Mouse (Mus musculus) WW6 (cell line): ENCODE measurements around the gene Ss18l1.

ENCODE experiments used
- DNase-seq: peaks from one replicate; pipeline ENCODE4 v3.0.0-alpha.2; 2013; ENCODE audit warnings: low read depth, low spot score

Gene Ss18l1

DNA sequence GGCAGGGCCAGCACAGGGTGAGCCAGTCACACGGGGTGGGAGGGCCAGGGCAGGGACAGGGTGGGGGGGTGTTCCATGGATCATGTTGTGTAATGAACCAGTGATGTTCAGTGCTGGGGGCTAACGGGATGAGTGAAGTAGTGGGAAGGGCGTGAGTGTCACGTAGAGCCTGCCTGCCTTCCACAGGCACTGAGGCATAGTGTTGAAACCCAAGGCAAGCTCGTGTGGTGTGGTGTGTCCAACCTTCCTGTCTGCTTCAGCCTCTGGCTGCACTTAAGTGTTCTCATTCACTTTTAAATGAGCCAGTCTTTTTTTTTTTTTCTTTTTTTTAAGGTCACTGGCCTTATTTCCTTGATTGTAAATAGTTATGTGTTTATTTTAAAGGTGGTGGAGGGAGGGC, 7.6 kb upstream of the Ss18l1 start:
- DNase-seq: no peak

DNA sequence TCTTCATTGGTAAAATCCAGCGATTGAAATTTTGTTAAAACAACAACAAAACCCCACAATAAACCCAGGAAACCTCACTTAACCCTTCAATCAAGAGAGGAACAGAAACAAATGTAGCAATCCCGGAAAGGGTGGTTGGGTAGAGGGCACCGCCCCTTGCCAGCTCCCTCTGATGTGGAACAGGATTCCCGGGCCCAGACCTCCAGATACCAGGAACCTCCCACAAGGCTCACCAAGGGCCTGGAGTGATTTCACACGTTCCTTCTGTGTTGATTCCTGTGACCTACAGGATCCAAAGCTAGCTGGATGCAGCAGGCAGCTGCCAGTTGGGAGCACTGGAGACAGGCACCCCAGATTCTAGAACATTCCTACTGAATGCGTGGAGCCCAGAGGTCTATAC, 1.9 kb upstream of the Ss18l1 start:
- DNase-seq: no peak

GRCm38 (mm10) chr2:180041577-180042255, 593 bp upstream of the Ss18l1 start:
- DNase-seq: no peak

- DNase-seq: no peak
Observed at GRCm38 (mm10) chr2:180042858-180043515, 678 bp downstream of the Ss18l1 start.

- no peak for DNase-seq
Observed at GRCm38 (mm10) chr2:180045283-180045682, 3.0 kb downstream of the Ss18l1 start.

DNA sequence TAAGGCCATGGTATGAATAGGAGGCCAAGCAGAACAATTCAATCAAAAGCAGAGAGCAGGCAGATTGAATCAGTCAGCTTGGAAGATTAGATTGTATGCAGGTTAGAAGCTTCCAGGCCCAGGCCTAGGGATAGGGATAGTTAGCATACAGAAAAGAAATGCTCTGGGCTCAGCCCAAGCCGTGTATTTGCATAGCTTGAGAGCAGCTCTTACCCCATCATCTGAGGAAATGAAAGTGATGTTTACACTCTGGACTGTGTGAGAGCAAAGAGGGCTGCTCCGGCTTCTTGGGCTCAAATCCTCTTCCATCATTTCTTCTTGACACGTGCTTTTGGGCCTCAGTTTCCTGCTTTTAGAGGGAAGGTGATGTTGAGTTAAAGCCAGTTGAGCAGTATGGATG, 5.3 kb downstream of the Ss18l1 start:
- no peak for DNase-seq

- DNase-seq: no peak
Observed at GRCm38 (mm10) chr2:180047980-180048635, 5.8 kb downstream of the Ss18l1 start.

DNA sequence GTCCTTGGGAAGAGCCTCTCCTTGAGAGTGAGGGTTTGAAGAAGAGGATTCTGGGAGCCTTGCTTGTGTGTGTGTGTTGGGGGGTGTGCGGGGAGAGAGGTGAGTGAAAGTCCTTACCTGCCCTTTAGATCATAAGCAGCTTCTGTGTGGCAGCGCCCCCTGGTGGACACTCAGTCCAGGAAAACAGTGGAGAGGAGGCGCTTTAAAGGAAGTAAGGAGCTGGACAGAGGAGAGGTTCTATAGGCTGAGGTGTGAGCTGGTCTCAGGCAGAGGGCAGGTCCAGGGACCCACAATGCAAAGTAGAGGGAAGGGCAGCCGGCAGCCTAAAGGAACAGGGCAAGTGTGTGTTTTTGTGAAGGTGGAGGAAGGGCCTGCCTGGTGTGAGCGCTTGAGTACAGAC, 8.7 kb downstream of the Ss18l1 start:
- DNase-seq: no peak

DNA sequence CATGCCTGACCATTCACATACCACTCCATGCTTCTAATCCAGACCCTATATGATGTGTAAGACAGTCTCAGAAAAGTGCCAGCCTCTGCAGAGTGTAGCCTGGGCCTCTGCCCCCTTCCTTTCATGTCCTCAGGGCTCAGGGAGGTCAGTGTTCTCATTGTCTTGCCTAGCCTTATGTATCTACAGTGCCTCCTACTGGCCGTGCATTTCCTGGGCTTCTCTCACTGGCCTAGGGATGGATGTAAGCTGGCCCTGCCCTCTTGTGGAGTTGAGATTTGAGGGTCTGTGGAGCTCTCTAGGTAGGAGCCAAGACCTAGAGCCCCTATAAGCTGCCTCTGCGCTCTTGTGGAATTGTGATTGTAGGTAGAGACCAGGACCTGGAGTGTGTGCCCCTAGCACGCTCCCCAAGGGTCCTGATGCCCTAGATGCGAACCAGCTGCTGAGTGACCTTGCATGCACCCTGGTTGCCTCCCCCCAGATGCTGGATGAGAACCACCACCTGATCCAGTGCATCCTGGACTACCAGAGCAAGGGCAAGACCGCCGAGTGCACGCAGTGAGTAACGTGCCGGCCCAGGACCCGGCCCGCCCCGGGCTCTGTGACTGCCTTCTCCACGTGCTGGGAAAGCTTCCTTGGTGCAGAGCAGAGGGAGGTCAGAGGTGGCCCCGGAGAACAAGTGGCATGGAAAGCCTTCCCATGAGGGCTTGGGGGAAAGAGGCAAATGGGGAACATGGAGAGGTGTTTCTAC, 9.9 kb downstream of the Ss18l1 start:
- no peak for DNase-seq

DNA sequence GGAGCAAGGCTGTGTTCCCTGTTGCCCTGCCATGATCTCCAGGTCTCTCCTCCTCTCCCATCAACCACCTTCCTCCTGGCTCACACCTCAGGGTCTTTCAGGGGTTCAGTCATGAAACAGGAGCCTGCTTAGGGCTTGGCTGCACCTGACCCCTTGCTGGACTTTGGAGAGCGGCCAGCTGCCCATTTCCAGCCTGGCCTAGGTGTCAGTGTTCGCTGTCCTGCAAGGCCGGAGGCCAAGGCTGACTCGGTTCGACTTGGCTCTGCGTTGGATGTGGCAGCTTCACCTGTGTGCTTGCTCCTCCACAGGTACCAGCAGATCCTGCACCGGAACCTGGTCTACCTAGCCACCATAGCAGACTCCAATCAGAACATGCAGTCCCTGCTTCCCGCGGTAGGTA, 10.7 kb downstream of the Ss18l1 start:
- DNase-seq: no peak

GRCm38 (mm10) chr2:180063338-180064131, 21.2 kb downstream of the Ss18l1 start:
- no peak for DNase-seq

GRCm38 (mm10) chr2:180069770-180070480, 27.6 kb downstream of the Ss18l1 start:
- DNase-seq: no peak

DNA sequence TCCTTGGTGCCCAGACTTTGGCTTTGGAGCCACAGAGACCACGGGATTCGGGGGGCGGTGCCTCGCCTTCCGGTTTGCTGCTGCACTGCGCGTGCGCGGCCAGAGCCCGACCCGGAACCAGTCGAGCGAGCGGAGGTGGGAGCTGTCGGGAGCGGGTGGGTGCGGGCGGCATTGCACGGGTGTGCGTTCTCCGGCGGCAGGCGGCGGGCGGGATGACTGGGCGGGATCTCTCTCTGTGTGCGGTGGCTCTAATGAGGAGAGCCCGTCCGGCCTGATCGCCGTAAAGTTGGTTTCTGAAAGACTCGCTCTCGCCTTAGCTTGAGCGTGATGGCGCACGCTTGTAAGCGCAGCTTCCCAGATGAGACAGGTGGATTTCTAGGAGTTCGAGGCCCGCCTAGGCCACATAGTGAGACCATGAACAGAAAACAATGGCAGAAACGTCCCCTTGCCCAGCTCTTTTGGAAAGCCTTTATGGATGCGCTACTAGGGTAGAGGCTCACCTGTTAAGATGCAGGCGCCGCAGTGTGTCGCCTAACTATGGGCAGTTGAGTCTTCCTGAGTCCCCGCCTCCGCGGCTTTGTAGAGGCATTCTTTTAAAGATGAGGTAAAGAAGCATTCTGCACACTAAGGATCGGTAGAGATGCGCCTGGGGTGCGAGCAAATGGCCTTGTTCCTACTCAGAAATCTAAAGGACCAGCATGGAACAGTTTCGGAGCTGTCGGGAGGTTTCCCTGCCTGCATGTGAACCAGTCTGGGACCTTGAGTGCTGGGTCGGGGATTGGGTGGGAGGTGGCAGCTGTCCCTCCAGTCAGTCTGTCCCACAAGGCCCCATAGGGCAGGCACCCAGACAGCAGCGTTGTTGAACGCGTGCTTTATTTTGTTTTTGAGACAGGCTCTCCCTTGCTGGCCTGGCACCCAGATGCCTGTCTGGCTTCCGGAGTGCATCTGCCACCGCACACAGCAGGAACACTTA, 28.5 kb downstream of the Ss18l1 start, which contains the start of gene Mtg2:
Gene Mtg2, plus strand, starts transcription at position 108 of the 973 bp plus-strand sequence.
- DNase-seq: peak; percentile 68

DNA sequence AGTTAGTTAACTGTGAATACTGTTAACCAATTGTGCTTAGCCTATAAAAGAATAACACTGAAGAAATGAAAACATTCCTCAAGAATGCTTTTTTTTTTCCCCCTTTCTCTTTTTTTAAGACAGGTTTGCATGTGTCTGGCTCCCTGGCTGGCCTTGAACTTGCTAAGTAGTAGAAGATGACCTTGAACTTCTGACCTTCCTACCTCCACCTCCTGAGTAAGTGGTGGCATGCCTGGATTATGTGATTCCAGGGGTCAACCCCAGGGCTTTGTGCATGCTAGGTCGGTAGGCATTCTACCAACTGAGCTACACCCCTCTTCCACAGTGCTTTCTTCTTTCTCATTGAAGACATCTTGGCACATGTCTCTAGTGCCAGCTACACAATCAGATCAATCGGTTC, 29.4 kb downstream of the Ss18l1 start:
- no peak for DNase-seq

GRCm38 (mm10) chr2:180072886-180073285, 30.6 kb downstream of the Ss18l1 start:
- DNase-seq: no peak

GRCm38 (mm10) chr2:180077622-180078021, 35.3 kb downstream of the Ss18l1 start:
- no peak for DNase-seq

DNA sequence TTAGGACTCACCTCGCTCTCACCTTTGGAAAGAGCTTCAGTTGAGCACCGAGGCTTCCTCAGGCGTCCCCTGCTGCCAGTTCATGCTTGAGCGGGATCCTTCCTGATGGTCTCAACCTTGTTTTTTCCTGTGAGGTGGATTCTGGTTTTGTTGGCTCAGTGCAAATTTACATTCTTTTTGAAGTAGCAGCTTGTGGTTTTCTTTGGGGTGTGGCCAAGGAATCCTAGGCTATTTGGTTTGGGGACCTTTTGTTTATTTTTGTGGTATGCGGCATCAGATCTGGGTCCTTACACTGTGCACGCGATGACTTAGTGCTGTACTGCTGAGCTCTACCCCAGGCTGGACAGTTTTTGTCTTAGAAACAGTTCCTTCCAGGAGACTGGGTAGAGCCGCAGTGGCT, 38.4 kb downstream of the Ss18l1 start:
- no peak for DNase-seq

GRCm38 (mm10) chr2:180083063-180083462, 40.8 kb downstream of the Ss18l1 start:
- DNase-seq: no peak

DNA sequence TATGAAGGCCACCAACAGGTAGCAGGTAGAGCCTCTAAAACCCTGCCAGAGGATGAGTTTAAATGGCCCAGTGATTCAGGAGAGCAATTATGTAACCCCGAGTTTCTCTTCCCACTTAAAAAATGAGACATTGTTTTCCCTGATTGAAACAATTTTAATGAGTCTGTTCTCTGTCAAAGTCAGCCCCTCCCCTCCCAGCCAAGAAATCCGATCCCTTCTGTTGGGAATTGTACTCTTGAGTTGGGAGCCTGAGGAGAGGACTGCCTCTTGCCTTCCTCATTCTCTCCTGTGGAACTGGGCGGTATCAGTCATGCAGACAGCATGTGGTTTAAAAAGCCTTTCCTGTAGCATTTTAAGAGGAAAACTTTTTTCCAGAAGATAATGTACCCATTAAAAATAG, 42.3 kb downstream of the Ss18l1 start:
- DNase-seq: no peak
